Mouse (Mus musculus) adrenal gland, postnatal 25 days (tissue): ENCODE results near the gene Vrk1. TPM values are rescaled to one million over a fixed set of nuclear protein-coding genes. Genes with fewer than 3 reads are reported as not detected.

Experiments used
- DNase-seq: peaks from one replicate; pipeline ENCODE4 v3.0.0; 2021; ENCODE audit warnings: mixed read lengths
- long read RNA-seq: library from polyadenylated mRNA; stranded (forward); transcript quantifications from one replicate; pipeline ENCODE4 v2.0.0, GENCODE M21; 2021
- total RNA-seq: library from RNA; stranded (reverse); gene quantifications from 2 replicates; pipeline ENCODE4 v1.2.3, GENCODE M21; 2021

The Vrk1 gene
- 17.7 and 24.6 TPM in 2 replicates for total RNA-seq
- long read RNA-seq, transcript Vrk1-202 (13 exons, 1,509 nt): major isoform, 18 of 28 reads
- long read RNA-seq, partial matches to known transcripts: 2 of 28 reads
- long read RNA-seq, other reads (novel, unspliced or antisense): 5 of 28 reads

GRCm38 (mm10) chr12:106010065-106010915, at the start of gene Vrk1:
Gene Vrk1, plus strand, starts transcription at chr12:106010228.
- DNase-seq: peak; percentile 94

GRCm38 (mm10) chr12:105960592-105961330, 49.3 kb upstream of the Vrk1 start:
- no peak for DNase-seq

GRCm38 (mm10) chr12:105961667-105962066, 48.4 kb upstream of the Vrk1 start:
- no peak for DNase-seq

- DNase-seq: peak; percentile 90
Measured at GRCm38 (mm10) chr12:105962103-105963011, 47.7 kb upstream of the Vrk1 start.

- peak; percentile 12 for DNase-seq
Measured at GRCm38 (mm10) chr12:105963012-105963572, 46.9 kb upstream of the Vrk1 start.

- no peak for DNase-seq
Measured at GRCm38 (mm10) chr12:105966887-105967637, 43.0 kb upstream of the Vrk1 start.

GRCm38 (mm10) chr12:105967806-105968205, 42.2 kb upstream of the Vrk1 start:
- no peak for DNase-seq

- DNase-seq: no peak
Measured at GRCm38 (mm10) chr12:105971182-105971581, 38.8 kb upstream of the Vrk1 start.

- no peak for DNase-seq
Measured at GRCm38 (mm10) chr12:105972673-105973072, 37.4 kb upstream of the Vrk1 start.

- no peak for DNase-seq
Measured at GRCm38 (mm10) chr12:105973691-105974090, 36.3 kb upstream of the Vrk1 start.

- no peak for DNase-seq
Measured at GRCm38 (mm10) chr12:105974107-105974506, 35.9 kb upstream of the Vrk1 start.

GRCm38 (mm10) chr12:105981121-105981973, 28.7 kb upstream of the Vrk1 start:
- peak; percentile 46 for DNase-seq

GRCm38 (mm10) chr12:105981974-105982305, 28.1 kb upstream of the Vrk1 start:
- DNase-seq: no peak

GRCm38 (mm10) chr12:105982598-105982997, 27.4 kb upstream of the Vrk1 start:
- DNase-seq: no peak

GRCm38 (mm10) chr12:105983499-105983898, 26.5 kb upstream of the Vrk1 start:
- no peak for DNase-seq

GRCm38 (mm10) chr12:105988434-105988833, 21.6 kb upstream of the Vrk1 start:
- DNase-seq: no peak

- DNase-seq: no peak
Measured at GRCm38 (mm10) chr12:105992756-105993155, 17.3 kb upstream of the Vrk1 start.

- DNase-seq: peak; percentile 38
Measured at GRCm38 (mm10) chr12:105993356-105993755, 16.7 kb upstream of the Vrk1 start.

- DNase-seq: no peak
Measured at GRCm38 (mm10) chr12:105995940-105996339, 14.1 kb upstream of the Vrk1 start.
